Mouse (Mus musculus) thymus, adult 2 months (tissue): Measurements from ENCODE around the gene Zpld1.

ENCODE experiments used
- CTCF ChIP-seq: fragments of 200-500 bp; IDR thresholded peaks from 2 replicates; pipeline ENCODE4 v1.5.1; 2012; ENCODE audit warnings: mild to moderate bottlenecking, control low read depth, low read length, moderate library complexity, borderline replicate concordance; ENCODE audit not compliant: control insufficient read depth, poor library complexity, insufficient read depth; ENCODE audit errors: extremely low read depth
- POLR2A ChIP-seq: fragments of 200-500 bp; IDR thresholded peaks from 2 replicates; pipeline ENCODE4 v1.6.1; 2012; ENCODE audit warnings: mild to moderate bottlenecking, low read length, control low read depth, moderate library complexity; ENCODE audit not compliant: control insufficient read depth, poor library complexity, insufficient read depth; ENCODE audit errors: extremely low read depth

GRCm38 (mm10) chr16:55345644-55346043 is 47.9 kb upstream of the Zpld1 start:
- TF ChIP-seq CTCF (no peak), POLR2A (no peak)
